Mouse (Mus musculus): ENCODE data around the gene Hnrnpa2b1. TPM values are rescaled to one million over a fixed set of nuclear protein-coding genes. Genes with fewer than 3 reads are reported as not detected.

The Hnrnpa2b1 gene
- polyA plus RNA-seq, 1 experiment from 2014 or later, result 791 TPM

DNA sequence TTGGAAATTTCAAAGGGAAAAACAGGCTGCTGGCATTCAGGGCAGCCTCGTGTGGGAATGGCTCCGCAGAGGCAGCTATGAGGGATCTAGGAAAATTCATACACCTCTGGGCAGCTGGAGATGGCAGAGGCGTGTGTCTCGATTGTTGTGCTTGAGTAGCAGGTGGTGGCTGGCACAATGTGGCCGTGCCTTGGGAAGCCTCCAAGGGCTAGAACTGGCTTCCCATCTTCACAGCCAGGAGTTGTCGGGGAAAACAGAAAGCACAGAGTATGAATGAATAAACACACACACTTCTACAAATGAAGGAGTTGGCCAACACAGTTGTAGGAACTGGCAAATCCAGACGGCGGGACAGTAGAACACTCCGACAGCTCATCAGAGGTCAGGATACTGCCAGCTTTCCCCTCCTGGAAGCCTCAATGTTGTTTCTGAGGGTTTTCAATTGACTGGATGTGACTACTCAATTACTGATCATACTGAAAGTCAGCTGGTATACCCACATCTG lies 30.8 kb downstream of the Hnrnpa2b1 start:
- Histone ChIP-seq H3K4me2 (ENCODE audit: low read depth, low read length) (no peak overlapping the region), H3K27ac (ENCODE audit: low read depth, low read length) (no peak overlapping the region), H3K9me3 (ENCODE audit: control insufficient read depth, low read length) (no peaks in the 10 kb centered on the region), H3K9ac (replicated peaks; ENCODE audit: low read depth, low read length) (no peak overlapping the region), H3K4me3 (ENCODE audit: low read depth, low read length) (no peak overlapping the region), H3K27me3 (ENCODE audit: control insufficient read depth, insufficient read depth, low read length) (no peaks in the 10 kb centered on the region), H3K36me3 (ENCODE audit: control insufficient read depth, insufficient read depth, low read length) (no peaks in the 10 kb centered on the region), H3K4me1 (ENCODE audit: control insufficient read depth, insufficient read depth, low read length) (no peaks in the 10 kb centered on the region)
- no peak for ATAC-seq (ENCODE audit: low read depth)
- 86% methylated on average over 9 of the region's 9 CpGs for WGBS

DNA sequence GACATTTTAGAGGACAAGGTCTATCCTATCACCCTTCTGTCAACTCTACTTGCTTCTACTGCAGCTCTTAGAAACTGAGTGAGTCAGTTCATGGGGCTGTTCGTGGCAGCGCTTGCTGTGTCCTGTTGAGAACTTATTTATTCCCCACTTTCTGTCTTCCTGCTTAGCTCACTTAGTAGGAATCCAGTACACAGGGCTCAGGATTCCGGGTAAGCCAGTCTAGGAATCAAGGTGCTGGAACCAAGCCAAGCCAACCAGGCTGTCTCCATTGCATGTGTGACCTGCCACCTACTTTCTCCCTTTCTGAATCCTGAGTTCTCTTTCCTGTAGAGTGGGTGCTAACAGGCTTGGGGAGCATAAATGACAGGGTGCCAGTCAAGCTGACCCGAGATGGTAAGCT lies 32.0 kb downstream of the Hnrnpa2b1 start:
- Histone ChIP-seq H3K27me3 (ENCODE audit: control insufficient read depth, insufficient read depth, low read length) (peaks cover 11% of the 10 kb centered on the region; the same call in 1 of the 2 replicates), H3K36me3 (ENCODE audit: control insufficient read depth, insufficient read depth, low read length) (no peaks in the 10 kb centered on the region), H3K9ac (replicated peaks; ENCODE audit: low read depth, low read length) (no peak overlapping the region), H3K27ac (ENCODE audit: low read depth, low read length) (no peak overlapping the region), H3K4me2 (ENCODE audit: low read depth, low read length) (no peak overlapping the region), H3K9me3 (ENCODE audit: control insufficient read depth, low read length) (no peaks in the 10 kb centered on the region), H3K4me1 (ENCODE audit: control insufficient read depth, insufficient read depth, low read length) (peaks cover 8% of the 10 kb centered on the region; the same call in 1 of the 2 replicates), H3K4me3 (ENCODE audit: low read depth, low read length) (no peak overlapping the region)
- no peak for ATAC-seq (ENCODE audit: low read depth)
- 81% methylated on average over 4 of the region's 4 CpGs for WGBS

DNA sequence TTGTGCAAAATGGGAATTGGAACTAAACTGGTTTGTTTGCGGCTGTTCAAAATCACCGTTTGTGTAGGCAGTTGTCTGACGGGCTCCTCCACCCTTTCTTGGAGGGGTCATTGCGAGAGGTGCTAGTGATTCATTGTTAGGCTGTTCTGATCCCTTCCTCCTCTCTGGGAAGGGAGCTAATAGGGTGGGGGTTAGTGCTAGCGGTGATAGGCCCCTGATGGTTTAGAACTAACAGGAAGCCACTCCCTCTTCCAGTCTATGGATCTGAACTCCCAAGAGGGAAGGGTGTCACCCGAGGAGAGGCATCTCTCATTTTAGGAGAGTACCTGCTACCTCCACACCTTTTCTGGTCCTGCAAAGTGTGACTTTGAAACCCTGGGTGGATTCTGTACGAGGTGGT lies 35.4 kb downstream of the Hnrnpa2b1 start:
- 27% methylated on average over 7 of the region's 7 CpGs for WGBS
- Histone ChIP-seq H3K9me3 (ENCODE audit: control insufficient read depth, low read length) (no peaks in the 10 kb centered on the region), H3K27me3 (ENCODE audit: control insufficient read depth, insufficient read depth, low read length) (peaks cover 11% of the 10 kb centered on the region; the same call in 1 of the 2 replicates), H3K27ac (ENCODE audit: low read depth, low read length) (no peak overlapping the region), H3K9ac (replicated peaks; ENCODE audit: low read depth, low read length) (no peak overlapping the region), H3K4me3 (ENCODE audit: low read depth, low read length) (0 out of 2 replicates have a peak overlapping the region, but pooled peaks have one; percentile 51), H3K4me2 (ENCODE audit: low read depth, low read length) (peak overlapping the region; percentile 81; the same call in 1 of the 2 replicates), H3K36me3 (ENCODE audit: control insufficient read depth, insufficient read depth, low read length) (no peaks in the 10 kb centered on the region), H3K4me1 (ENCODE audit: control insufficient read depth, insufficient read depth, low read length) (peaks cover 10% of the 10 kb centered on the region; the same call in 1 of the 2 replicates)
- no peak for ATAC-seq (ENCODE audit: low read depth)

DNA sequence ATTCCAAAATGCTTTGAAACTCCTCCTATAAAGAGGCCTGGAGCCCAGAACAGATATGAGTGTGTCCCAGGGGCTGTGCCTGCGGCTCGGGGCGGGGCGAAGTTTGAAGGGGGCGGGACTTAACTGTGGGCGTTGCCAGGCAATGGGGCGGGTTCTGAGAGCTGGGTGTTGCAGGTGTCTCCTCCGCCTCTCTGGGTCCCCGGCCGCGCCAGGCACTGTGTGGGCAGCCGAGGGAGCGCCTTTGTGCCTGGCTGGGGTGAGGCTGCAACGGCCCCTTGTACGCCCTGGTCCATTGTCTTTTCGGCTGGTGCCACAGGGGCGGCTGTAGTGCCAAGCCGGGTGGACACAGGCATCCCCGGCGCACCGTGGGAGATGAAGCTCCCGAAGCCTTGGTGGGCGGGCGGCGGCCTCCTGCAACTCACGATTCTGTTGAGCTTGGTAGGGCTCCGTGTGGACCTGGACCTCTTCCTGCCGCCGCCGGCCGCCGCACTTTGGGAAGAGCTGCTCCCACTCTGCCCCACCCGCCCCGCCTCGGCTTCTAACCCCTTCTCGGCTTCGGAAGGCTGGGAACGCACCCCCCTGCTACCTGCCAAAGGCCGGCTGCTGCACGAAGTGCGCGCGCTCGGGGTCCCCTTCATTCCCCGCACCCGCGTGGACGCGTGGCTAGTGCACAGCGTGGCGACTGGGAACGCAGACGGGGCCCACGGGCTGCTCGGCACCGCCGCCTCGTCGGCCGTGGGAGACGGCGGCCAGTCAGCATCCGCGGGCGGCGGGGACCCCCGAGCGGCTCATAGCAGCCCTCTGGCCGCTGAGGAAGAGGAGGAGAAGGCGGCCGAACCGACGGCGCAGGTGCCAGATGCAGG lies 36.9 kb downstream of the Hnrnpa2b1 start, which contains the start of gene Nfe2l3:
TSS of gene Nfe2l3 (plus strand) at position 136 of the 863 bp plus-strand sequence.
- no peak within 1 kb of the TSS for H3K27ac ChIP-seq (ENCODE audit: low read depth, low read length)
- WGBS, result 2% methylated on average over 72 of the region's 74 CpGs
- H3K27me3 ChIP-seq (ENCODE audit: control insufficient read depth, insufficient read depth, low read length), result peaks cover 11% of the 10 kb centered on the region; the same call in 1 of the 2 replicates
- peak; percentile 72 for ATAC-seq (ENCODE audit: low read depth)
- H3K4me2 ChIP-seq (ENCODE audit: low read depth, low read length), result peak within 1 kb of the TSS; percentile 81
- peak within 1 kb of the TSS; percentile 56 for H3K9ac ChIP-seq (replicated peaks; ENCODE audit: low read depth, low read length)
- H3K4me3 ChIP-seq (ENCODE audit: low read depth, low read length), result peak within 1 kb of the TSS; percentile 51
- H3K4me1 ChIP-seq (ENCODE audit: control insufficient read depth, insufficient read depth, low read length), result peaks cover 10% of the 10 kb centered on the region; the same call in 1 of the 2 replicates
- H3K9me3 ChIP-seq (ENCODE audit: control insufficient read depth, low read length), result no peaks in the 10 kb centered on the region
- H3K36me3 ChIP-seq (ENCODE audit: control insufficient read depth, insufficient read depth, low read length), result no peaks in the 10 kb centered on the region

DNA sequence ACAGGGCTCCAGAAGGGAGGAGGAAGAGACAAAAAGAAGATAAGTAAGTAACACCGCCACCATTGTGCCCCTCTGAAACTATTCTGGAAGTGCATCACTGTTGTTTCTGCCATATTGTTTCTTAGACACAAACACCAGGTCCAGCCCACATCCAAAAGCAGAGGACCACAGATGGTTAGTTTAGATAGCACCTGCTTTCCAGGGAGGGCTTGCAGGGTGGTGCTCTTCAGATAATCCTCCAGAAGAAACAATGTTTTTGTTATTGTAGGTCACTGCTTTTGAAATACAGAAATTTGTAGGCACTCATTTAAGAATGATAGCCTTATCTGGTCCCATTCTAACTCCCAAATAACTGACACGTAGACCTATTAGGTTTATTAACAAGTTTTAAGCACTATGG lies 45.2 kb downstream of the Hnrnpa2b1 start:
- Histone ChIP-seq H3K9me3 (ENCODE audit: control insufficient read depth, low read length) (no peaks in the 10 kb centered on the region), H3K9ac (replicated peaks; ENCODE audit: low read depth, low read length) (no peak overlapping the region), H3K4me1 (ENCODE audit: control insufficient read depth, insufficient read depth, low read length) (no peaks in the 10 kb centered on the region), H3K36me3 (ENCODE audit: control insufficient read depth, insufficient read depth, low read length) (no peaks in the 10 kb centered on the region), H3K4me2 (ENCODE audit: low read depth, low read length) (no peak overlapping the region), H3K4me3 (ENCODE audit: low read depth, low read length) (no peak overlapping the region), H3K27me3 (ENCODE audit: control insufficient read depth, insufficient read depth, low read length) (no peaks in the 10 kb centered on the region), H3K27ac (ENCODE audit: low read depth, low read length) (no peak overlapping the region)
- no peak for ATAC-seq (ENCODE audit: low read depth)
- WGBS, result 94% methylated on average over 2 of the region's 2 CpGs

DNA sequence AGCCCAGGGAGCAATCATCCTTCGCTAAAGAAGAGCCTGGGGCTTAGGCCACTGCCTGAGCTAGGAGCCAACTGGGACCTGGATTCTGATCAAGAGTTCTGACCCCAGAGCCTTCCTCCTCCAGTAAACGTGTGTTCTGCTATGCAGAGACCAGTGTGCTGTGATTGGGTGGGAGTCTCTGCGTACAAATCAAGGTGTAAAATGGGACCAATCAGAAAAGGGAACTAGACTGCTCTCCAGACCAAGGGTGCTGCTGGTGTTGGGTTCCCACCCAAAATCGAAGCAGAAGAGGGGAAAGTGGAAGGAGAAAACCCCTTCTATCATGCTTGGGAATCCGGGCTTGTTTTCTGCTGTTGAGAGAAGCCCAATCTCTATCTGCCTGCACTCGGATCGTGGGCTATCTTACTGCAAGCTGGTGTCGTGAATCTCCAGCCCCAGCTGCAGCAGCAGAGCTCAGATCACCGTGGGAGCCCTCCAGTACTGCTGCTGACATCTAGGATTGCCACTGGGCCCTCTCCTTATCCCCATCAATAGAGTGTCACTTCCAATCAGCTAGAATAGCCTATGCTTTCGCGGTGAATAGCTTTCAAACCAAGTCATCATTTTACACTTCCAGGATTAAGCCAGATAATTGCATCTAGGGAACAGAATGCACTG lies 46.1 kb downstream of the Hnrnpa2b1 start:
- no peaks in the 10 kb centered on the region for H3K27me3 ChIP-seq (ENCODE audit: control insufficient read depth, insufficient read depth, low read length)
- no peak overlapping the region for H3K27ac ChIP-seq (ENCODE audit: low read depth, low read length)
- no peaks in the 10 kb centered on the region for H3K36me3 ChIP-seq (ENCODE audit: control insufficient read depth, insufficient read depth, low read length)
- ATAC-seq (ENCODE audit: low read depth), result no peak
- no peaks in the 10 kb centered on the region for H3K4me1 ChIP-seq (ENCODE audit: control insufficient read depth, insufficient read depth, low read length)
- no peaks in the 10 kb centered on the region for H3K9me3 ChIP-seq (ENCODE audit: control insufficient read depth, low read length)
- no peak overlapping the region for H3K4me3 ChIP-seq (ENCODE audit: low read depth, low read length)
- no peak overlapping the region for H3K4me2 ChIP-seq (ENCODE audit: low read depth, low read length)
- WGBS, result 50% methylated on average over 11 of the region's 11 CpGs
- no peak overlapping the region for H3K9ac ChIP-seq (replicated peaks; ENCODE audit: low read depth, low read length)

DNA sequence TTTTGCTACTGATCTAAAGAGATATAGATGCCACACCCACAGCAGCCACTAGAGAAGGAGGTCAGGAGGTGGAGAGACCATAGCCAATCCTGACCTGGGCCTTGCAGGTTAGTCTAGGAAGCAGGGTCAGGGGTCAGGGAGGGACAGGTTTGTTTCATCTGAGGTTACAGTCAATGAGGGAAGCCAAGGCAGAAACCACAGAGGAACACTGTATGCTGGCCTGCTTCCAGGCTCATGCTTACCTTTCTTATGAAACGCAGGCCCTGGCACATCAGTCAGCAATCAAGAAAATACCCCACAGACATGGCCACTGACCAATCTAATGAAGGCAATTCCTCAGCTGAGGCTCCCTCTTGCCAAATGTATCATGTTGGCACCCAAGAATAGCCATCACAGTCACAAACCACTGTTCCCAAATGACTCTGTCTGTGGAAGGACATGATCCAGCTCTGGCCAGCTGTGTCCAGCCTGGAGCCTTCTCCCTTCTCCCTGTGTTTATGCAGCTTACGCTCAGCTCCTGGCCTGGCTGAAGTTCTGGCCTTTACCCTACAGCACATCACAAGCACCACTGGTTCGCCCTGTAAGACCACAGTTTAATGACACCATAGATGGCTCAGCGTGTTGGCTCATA lies 52.3 kb downstream of the Hnrnpa2b1 start:
- H3K4me2 ChIP-seq (ENCODE audit: low read depth, low read length), result no peak overlapping the region
- no peak for ATAC-seq (ENCODE audit: low read depth)
- H3K36me3 ChIP-seq (ENCODE audit: control insufficient read depth, insufficient read depth, low read length), result no peaks in the 10 kb centered on the region
- no peaks in the 10 kb centered on the region for H3K27me3 ChIP-seq (ENCODE audit: control insufficient read depth, insufficient read depth, low read length)
- no peak overlapping the region for H3K4me3 ChIP-seq (ENCODE audit: low read depth, low read length)
- WGBS, result 86% methylated on average over 4 of the region's 4 CpGs
- H3K9me3 ChIP-seq (ENCODE audit: control insufficient read depth, low read length), result no peaks in the 10 kb centered on the region
- no peak overlapping the region for H3K27ac ChIP-seq (ENCODE audit: low read depth, low read length)
- H3K9ac ChIP-seq (replicated peaks; ENCODE audit: low read depth, low read length), result no peak overlapping the region
- H3K4me1 ChIP-seq (ENCODE audit: control insufficient read depth, insufficient read depth, low read length), result no peaks in the 10 kb centered on the region

DNA sequence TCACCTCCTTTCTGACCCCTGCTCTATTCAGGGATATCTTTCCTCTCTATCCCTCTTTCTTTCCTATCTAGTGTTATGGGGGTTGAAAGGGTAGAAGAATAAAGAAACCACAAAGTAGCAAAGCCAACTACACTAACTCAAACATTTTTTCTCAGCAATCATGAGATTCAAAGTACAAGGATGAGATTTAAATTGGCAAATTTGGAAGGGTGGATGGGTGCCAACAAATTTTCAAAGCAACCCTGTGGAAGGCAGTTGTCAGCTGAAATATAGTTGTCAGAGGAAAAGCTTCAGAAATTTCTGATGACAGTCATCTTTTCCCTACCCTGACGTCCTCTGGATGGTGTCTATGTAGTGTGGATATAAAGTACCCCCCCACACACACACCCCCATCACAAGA lies 53.3 kb downstream of the Hnrnpa2b1 start:
- 76% methylated on average over 1 of the region's 1 CpGs for WGBS

More for the DNA sequence above, 53.3 kb downstream of the Hnrnpa2b1 start:
- no peak overlapping the region for H3K27ac ChIP-seq (ENCODE audit: low read depth, low read length)
- no peaks in the 10 kb centered on the region for H3K4me1 ChIP-seq (ENCODE audit: control insufficient read depth, insufficient read depth, low read length)
- H3K36me3 ChIP-seq (ENCODE audit: control insufficient read depth, insufficient read depth, low read length), result no peaks in the 10 kb centered on the region
- H3K4me3 ChIP-seq (ENCODE audit: low read depth, low read length), result no peak overlapping the region
- H3K27me3 ChIP-seq (ENCODE audit: control insufficient read depth, insufficient read depth, low read length), result no peaks in the 10 kb centered on the region
- no peaks in the 10 kb centered on the region for H3K9me3 ChIP-seq (ENCODE audit: control insufficient read depth, low read length)
- no peak overlapping the region for H3K9ac ChIP-seq (replicated peaks; ENCODE audit: low read depth, low read length)
- H3K4me2 ChIP-seq (ENCODE audit: low read depth, low read length), result no peak overlapping the region
- no peak for ATAC-seq (ENCODE audit: low read depth)
